Mouse (Mus musculus): Measurements from ENCODE around the gene Uchl4.

DNA sequence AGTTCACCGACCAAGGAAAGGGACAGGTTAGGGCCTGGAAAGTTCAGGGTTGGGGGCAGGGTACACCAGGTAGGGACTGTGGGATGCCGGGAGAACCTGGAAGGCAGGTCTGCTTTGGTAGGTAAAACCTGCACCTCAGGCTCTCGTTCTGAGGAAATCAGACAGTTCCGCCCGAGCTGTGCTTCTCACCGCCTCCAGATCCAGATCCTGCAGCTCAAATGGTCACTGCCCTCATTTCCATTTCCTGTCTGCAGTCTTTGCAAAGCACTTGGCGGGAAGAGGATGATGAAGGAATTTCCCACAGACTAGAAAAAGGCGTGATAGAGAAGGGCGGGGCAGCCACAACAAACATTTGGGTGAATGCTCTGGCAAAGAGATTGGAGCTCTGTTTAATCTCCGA, 33.2 kb downstream of the Uchl4 start:
- no peak for TF ChIP-seq POLR2A (IDR thresholded peaks at IDR 0.05; ENCODE audit: borderline replicate concordance, extremely low read depth, insufficient read depth, insufficient read length, poor library complexity, severe bottlenecking)
- TF ChIP-seq CTCF (IDR thresholded peaks at IDR 0.05; ENCODE audit: borderline replicate concordance, extremely low read depth, insufficient read depth, insufficient read length) = no peak
